Mouse (Mus musculus): Measurements from ENCODE around the gene Slc16a14.

Slc16a14 gene

DNA sequence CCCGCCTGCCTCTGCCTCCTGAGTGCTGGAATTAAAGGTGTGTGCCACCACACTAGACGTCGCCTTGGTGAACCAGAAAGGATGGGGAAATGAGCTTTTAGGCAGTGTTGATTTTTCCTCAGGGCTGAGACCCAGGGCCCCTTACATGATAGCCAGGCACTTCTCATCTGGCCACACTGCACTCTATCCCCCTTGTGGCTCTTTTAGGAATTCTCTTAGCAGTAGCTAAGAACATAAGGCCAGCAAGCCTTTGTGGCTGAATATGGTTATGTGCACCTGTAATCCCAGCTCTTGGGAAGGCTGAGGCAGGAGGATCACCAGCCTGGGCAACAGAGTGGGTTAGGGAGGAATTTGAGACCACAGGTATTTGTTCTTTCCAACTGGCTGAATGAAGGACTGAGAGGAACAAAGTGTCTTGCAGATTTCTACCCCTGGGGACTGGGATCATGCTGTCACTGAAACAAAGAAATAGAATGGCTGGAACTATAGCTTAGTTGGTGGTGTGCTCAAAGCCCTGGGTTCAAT is 68.2 kb downstream of the Slc16a14 start:
- no peak for DNase-seq (ENCODE audit: low read depth, low spot score)

DNA sequence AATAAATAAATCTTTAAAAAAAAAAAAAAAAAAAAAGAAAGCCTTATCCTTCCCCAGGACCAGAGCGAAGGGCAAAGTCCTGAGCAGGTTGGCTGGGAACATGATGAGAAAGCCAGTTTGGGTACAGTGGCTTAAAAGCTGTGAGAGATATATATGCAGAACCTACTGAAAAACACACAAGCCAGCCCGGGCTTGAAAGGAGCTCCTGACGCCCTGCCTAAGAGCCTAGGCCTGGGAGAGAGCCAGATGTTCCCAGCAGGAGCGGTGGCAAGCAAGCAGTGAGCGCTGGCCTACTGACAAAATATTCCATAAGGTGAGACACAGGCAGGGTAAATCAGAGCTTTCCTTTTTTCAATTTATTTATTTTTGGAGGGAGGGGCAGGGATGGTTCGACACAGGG is 68.7 kb downstream of the Slc16a14 start:
- DNase-seq (ENCODE audit: low read depth, low spot score): no peak

DNA sequence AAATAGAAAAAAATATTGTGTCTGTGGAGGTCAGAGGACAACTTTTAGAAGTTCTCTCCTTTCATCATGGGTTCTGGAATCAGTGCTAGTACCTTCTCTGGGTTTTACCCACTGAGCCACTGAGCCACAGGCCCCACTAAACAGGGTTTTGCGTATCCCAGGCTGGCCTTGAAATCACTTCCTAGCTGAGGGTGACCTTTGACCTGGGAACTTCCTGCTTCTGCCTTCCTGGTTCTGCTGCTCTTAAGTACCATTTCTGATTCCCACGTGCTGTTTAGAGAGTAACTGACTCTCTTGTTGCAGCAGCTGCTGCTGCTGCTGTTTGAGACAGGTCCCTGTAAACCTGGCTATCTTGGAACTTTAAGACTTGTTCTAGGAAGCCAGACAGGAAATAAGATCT is 70.3 kb downstream of the Slc16a14 start:
- no peak for DNase-seq (ENCODE audit: low read depth, low spot score)

DNA sequence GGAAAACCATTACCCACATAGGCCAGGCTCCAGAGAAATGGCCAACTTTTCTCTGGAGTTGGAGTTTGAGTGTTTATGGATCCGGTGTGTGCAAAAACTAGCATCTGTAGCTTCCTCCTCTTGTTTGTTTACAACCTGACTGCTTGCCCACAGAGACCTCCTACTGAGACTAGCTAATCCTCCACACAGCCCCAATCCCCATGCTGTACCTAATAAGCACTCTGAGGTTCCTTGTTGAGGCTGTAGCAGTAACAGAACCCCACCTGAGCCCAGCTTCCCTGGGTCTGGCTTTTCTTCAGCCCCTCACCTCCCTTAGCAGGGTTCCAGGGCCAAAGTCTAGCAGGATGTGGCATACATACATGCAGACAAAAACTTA is 73.7 kb downstream of the Slc16a14 start:
- DNase-seq (ENCODE audit: low read depth, low spot score): no peak

DNA sequence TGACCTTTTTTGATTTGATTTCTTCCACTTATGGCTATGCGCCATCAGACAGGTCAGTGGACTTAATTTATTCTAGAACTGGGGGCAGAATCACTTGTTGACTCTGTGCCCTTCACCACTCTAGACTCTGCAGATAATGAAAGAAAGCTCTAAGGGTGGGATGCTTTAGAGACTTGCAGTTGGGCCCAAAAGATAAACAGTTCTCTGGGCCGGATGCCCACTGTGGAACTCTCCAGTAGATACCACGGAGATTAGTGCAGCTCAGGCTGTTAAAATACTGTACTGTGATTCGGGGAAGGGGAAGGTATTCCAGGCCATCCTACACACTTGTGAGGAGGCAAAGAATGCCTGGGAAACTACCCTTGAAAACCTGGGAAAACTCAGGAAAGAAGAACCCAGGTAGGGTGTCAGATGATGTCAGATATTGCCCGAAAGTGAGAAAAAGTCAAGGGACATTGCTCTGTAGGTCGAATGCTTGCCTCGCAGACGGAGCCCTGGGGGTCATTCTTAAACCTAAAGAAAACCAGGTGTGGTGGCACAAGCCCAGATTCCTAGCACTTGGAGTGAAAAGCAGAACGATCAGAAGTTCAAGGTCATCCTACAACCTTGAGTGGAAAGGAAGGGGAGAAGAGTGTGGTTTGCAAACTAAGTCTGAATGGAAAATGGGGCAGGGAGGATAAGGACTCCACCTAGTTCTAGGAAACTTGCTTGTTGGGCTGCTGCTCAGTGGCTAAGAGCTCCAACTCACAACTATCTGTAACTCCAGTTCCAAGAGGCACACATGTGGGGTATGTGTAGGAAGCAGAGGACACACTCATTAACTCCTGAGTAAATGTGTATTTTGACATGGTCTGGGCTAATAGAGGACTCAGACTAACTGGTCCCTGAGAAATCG is 74.3 kb downstream of the Slc16a14 start:
- no peak for DNase-seq (ENCODE audit: low read depth, low spot score)

DNA sequence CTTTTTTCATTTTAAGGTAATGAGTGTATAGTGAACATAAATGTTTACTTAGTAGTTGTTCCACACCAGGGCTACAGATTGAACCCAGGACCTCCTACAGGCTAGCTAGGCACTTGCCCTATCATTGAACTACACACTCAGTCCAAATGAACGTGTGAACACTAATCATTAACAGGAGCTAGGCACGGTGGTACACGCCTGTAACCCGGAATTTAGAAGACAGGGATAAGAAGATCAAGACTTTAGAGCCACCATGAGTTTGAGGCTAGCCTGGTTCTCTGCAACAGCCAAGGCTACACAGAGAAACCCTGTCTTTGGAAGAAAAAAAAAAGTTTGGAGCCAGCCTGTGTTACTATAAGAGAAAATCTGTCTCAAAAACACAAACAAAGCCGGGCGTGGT is 75.3 kb downstream of the Slc16a14 start:
- no peak for DNase-seq (ENCODE audit: low read depth, low spot score)
